Mouse (Mus musculus) adrenal gland, postnatal 10 days (tissue): ENCODE results near the gene Trim15. TPM values are rescaled to one million over a fixed set of nuclear protein-coding genes. Genes with fewer than 3 reads are reported as not detected.
"Not testable (repeated sequence)": the region's sequence is repeated elsewhere in the genome, so short reads cannot be mapped to it uniquely, and the experiment has no call there.

Source experiments
- DNase-seq: peaks from one replicate; pipeline ENCODE4 v3.0.0; 2021; ENCODE audit warnings: mixed read lengths
- long read RNA-seq, 2 experiments: library from polyadenylated mRNA; stranded (forward); transcript quantifications; one replicate each; pipeline ENCODE4 v2.0.0; 2021
- total RNA-seq, 2 experiments: library from RNA; stranded (reverse); gene quantifications; 2 replicates each; pipeline ENCODE4 v1.2.3; 2021

The Trim15 gene
- not detected for total RNA-seq
- long read RNA-seq, experiment 1: 0 reads
- long read RNA-seq, experiment 2: 0 reads

DNA sequence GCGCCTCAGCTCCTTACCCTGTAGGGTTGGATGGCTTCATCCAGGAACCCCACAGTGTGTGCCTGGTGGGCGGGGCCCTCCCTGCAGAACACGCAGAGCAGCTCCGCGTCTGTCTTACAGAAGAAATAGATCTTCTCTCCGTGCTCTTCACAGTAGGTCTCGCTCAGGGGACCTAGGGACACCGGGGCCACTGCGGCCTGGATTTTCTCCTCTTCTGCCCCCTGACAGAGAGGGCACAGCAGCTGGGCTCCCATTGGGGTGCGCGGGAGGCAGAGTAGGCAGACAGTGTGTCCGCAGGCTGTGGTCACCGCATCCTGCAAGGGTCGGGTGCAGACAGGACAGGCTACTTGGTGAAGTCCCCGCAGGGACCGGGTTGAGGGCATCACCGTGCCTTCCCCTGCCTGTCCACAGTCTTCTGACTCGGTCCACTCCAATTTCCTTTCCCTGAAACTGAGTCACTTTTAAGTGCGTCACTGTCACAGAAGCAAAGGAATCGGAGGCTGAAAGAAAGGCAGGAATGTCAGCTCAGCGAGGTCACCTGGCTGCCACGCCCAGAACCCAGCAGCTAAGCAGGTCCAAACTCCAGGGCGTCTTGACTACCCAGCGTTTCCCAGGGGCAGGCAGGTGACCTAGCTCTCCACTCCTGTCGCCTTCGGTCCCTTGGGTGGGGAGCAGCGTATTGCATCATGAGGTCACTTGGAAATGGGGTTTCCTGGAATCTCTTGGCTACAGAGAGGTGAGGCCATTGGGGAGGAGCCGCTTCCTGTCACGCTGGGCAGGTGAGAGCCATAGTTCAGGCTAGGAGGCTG lies at the start of gene Trim15:
Gene Trim15 (minus strand): TSS at position 492 of the 809 bp plus-strand sequence.
- no peak for DNase-seq

GRCm38 (mm10) chr17:36915076-36915475 lies 48.1 kb upstream of the Trim15 start:
- peak; percentile 81 for DNase-seq

- peak; percentile 85 for DNase-seq
Measured at GRCm38 (mm10) chr17:36914108-36914507, 47.1 kb upstream of the Trim15 start.

- DNase-seq: no peak
Measured at GRCm38 (mm10) chr17:36912031-36912430, 45.0 kb upstream of the Trim15 start.

DNA sequence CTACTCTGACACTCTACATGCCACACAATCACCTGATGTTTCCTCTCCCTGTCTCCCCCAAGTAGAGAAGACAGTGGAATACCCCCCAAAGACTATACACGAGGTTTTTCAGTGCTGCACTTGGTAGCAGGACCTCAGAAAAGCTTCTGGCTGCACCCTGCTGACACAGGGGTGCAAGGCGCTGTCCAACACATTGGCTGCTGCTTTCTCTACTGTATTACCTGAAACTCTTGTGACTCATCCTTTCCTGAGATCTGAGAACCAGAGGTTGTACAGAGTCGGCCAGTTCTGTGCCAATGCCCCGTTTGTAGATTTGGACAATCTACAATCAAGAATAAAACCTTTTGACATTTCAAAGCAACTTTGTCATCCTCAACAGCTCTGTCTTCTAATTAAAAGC lies 42.8 kb upstream of the Trim15 start:
- DNase-seq: no peak

GRCm38 (mm10) chr17:36908235-36908634 lies 41.2 kb upstream of the Trim15 start:
- DNase-seq: no peak

DNA sequence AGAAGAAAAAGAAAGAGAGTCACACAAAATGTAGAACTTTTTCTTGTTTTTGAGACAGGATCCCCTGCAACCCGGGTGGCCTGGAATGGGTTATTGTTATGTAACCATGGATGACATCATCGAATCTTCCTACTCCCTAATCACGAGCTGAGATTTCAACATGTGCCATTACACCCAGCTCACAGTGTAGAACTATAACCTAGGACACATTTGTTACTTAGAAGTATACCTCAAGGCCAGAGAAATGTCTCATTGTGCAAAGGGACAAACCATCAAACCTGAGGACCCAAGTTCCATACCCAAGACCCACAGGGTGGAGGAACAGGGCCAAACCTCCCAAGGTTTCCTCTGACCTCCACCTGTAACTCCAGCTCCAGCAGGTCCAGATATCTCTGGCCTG lies 36.6 kb upstream of the Trim15 start:
- DNase-seq: no peak

- DNase-seq: no peak
Measured at GRCm38 (mm10) chr17:36900691-36901090, 33.7 kb upstream of the Trim15 start.

- no peak for DNase-seq
Measured at GRCm38 (mm10) chr17:36900001-36900400, 33.0 kb upstream of the Trim15 start.

DNA sequence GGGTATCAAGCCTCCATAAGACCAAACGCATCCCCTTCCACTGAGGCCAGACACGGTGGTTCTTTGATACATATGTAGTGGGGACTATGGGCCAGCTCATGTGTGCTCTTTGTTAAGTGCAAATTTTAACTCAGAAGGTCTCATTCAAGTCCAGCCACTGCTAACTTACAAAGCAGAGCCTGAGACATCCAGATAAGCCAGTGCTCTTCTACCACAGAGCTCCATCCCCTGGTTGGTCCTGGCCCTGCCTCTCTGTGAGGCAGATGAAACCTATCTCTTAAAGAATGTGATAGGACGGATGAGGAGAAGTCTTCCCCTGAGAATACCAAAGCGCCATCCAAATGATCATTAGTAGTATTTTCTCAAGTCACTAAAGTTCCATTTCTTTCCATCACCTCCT lies 32.4 kb upstream of the Trim15 start:
- no peak for DNase-seq

GRCm38 (mm10) chr17:36897552-36898205 lies 30.7 kb upstream of the Trim15 start, which contains the start of gene Trim31:
TSS of gene Trim31 (plus strand) at chr17:36898118.
- DNase-seq: no peak

- no peak for DNase-seq
Measured at GRCm38 (mm10) chr17:36897065-36897464, 30.1 kb upstream of the Trim15 start.

DNA sequence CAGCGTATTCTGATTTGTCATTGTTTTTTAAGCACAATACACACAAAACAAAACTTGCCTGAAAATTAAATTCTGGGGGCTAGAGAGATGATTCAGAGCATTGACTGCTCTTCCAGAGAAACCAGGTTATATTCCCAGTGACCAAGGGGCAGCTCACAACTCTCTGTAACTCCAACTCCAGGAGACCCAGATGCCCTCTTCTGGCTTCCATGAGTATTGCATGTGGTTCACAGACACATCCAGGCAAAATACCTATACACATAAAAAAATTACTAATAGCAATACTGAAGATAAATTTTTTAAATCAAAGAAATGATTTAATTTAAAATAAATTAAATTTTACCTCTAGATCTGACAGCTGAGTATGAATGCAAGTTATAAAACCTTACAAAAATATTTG lies 29.6 kb upstream of the Trim15 start:
- peak; percentile 59 for DNase-seq

DNA sequence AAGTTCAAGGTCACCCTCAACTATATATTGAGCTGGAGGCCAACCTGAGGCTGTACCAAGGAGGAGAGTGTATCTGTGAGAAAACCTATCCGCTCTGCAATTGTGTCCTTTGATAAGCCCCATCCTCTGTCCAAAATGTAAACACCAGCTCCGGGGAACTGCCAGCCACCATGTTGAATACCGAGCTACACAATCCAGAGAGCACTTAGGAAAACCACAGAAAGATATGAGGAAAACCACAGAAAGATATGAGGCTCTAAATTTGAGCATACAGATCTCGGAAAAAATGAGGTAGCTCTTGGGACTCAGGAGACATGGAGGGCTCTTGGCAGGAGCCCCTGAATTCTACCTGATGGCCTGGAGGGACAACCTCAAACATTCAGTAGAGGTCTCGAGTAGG lies 26.4 kb upstream of the Trim15 start:
- no peak for DNase-seq

- peak; percentile 58 for DNase-seq
Measured at GRCm38 (mm10) chr17:36892362-36892761, 25.4 kb upstream of the Trim15 start.

DNA sequence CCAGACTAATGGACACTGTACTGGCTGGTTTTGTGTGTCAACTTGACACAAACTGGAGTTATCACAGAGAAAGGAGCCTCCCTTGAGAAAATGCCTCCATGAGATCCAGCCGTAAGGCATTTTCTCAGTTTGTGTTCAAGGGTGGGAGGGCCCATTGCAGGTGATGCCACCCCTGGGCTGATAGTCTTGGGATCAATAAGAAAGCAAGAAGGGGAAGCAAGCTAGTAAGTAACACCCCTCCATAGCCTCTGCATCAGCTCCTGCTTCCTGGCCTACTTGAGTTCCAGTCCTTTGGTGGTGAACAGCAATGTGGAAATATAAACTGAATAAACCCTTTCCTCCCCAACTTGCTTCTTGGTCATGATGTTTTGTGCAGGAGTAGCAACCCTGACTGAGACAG lies 24.5 kb upstream of the Trim15 start:
- not testable (repeated sequence) for DNase-seq

DNA sequence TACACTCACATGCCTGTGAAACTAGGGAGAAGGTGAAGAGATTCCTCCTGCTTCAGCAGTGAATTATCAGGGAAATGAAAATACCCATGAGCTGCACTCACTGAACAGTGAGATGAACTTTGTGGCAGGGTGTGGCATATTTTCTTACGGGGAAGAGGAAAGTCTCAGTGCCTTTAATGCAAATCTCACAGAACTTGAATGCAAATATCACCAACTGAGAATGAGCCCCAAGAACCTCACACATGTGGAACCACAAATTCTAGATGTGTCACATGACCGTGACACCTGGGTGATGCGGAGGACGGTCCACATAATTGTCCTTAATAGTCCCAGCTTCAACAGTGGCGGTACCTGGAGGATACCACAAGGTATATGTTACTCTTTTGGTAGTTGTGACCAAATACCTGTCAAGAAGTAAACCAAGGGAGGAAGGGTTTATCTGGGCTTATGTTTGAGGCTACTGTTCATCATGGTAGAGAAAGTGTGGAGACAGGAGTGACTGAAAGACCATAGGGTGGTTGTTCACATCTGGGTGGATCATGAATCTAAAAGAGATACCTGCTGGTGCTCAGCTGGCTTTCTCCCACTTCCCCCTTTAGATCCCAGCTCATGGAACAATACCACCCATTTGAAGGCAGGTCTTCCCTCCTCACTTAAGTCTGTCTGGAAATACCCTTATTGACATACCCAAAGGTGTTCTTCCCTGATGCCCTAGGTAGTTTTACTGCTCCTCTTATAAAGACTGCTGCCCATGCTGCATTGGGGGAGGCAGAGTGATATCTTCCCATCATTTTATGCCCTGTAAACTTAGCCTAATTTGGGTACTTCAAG lies 23.3 kb upstream of the Trim15 start, which contains the start of gene Trim40:
Gene Trim40 (minus strand): TSS at position 51 of the 831 bp plus-strand sequence.
- no peak for DNase-seq

DNA sequence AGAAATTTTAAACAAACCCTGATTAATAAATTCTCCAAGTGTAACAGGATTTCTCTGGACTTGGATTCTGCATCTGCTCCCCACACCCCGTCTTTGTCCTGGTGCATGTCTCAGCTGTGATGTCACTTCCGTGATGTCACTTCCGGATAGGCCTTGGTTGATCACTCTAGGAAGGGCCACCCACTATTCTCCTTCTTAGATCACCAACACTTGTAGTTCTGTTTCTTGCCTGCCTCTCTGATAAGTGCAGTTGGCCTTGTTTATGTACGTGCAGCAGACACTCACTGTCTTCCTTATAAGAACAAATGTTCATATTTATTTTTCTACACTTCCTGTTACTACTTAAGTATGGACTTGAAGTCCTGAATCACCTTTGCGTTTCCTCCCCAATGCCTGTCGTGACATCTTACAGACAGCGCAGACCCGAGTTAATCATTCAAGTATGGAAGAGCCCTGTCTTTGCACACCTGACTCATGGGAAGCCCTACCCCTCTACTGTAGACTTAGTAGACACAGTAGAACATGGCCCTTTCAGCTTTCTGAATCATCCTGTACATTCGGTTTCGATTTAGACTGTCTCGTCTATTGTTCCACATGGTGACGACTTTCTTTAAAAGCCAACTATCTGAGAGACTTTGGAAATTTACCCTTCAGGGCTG lies 18.3 kb upstream of the Trim15 start:
- DNase-seq: no peak

DNA sequence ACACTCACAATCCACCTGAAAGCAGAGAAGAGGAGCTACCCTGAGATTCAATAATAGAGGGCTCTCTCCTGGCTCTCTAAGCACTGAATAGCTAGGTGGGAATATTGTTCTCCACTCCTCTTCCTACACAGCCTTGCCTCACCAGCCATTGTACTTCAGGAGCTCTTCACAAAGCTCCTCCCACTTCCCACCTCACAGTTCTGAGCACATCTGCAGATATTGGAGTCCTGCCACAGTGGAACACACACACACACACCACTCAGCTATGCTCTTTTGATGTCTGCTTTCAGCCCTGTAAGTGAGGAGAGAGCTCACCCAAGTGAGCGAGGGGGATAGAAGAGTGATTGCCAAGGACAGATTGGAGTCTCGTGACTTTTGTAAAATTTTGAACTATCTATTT lies 16.3 kb upstream of the Trim15 start:
- DNase-seq: no peak

DNA sequence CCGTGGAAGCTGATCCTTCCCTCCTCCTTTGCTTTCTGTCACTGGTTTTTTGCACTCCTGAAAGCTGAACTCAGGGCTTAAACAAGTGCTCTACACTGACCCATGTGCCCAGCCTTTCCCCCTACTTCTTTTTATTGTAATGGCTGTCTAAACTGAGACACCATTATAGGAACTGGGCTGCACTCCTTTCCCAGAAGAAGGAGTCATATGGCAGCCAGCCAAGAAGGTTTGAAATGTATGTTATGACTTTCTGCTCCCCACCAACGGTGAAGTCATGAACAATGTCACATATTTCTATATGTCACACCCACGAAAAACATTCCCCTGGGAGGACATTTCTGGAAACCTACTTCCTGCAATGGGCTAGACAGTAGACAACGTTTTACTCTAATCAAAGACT lies 7.6 kb upstream of the Trim15 start:
- DNase-seq: no peak

DNA sequence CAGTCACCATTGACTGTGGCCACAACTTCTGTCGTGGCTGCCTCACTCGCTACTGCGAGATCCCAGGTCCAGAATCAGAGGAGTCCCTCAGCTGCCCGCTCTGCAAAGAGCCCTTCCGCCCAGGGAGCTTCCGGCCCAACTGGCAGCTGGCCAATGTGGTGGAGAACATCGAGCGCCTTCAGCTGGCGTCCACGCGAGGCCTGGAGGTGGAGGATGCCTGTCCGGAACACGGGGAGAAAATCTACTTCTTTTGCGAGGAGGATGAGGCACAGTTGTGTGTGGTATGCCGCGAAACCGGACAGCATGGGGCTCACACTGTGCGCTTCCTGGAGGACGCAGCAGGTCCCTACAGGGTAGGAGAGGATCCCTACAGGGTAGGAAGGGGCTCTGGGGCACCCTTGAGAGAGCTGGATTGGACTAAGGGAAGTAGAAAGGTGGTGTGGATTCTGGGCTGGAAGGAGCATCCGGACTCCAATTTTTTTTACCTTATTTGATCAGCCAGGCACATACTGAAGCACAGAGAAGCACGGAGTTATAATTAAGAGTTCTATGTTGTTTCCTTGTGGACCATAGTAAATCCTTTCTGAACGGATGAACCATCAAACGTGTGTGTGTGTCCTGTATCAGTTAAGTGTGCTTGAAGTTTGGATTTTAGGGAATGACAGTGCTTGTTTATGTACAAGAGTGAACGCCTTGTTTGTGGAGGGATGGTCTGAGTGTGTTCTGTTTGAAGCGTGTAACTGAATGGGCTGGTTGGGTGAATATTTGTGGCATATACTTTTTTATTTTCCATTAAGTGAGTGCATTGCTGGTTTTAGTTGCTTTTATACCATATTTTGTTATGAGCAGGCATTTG lies 3.2 kb upstream of the Trim15 start:
- DNase-seq: peak; percentile 31
